Mouse (Mus musculus) hindbrain, postnatal 0 days (tissue): ENCODE measurements around the gene Cdh4. TPM values are rescaled to one million over a fixed set of nuclear protein-coding genes. Genes with fewer than 3 reads are reported as not detected.
A peak's percentile ranks its signal among the peaks of the same experiment; 100 is the strongest.

Experiments
- ATAC-seq: fragments of 200-750 bp; cut with Nextera tagmentation; 2 replicates; pipeline ENCODE4 v1.8.0; 2017; ENCODE audit warnings: mild to moderate bottlenecking, moderate TSS enrichment, moderate library complexity
- DNase-seq: peaks from one replicate; pipeline ENCODE4 v3.0.0-alpha.2; 2015; ENCODE audit warnings: low spot score
- H3K27ac ChIP-seq: fragments of 300-500 bp; sonication (generic); 2 replicates; pipeline ENCODE4 v1.5.1; 2014; ENCODE audit warnings: mild to moderate bottlenecking
- H3K27me3 ChIP-seq: fragments of 300-500 bp; sonication (generic); 2 replicates; pipeline ENCODE4 v1.6.1; 2014; ENCODE audit warnings: low read length, mixed read lengths; ENCODE audit not compliant: insufficient read depth
- H3K36me3 ChIP-seq: fragments of 300-500 bp; sonication (generic); 2 replicates; pipeline ENCODE4 v1.6.1; 2014; ENCODE audit warnings: low read length, mixed read lengths; ENCODE audit not compliant: insufficient read depth
- H3K4me1 ChIP-seq: fragments of 300-500 bp; sonication (generic); 2 replicates; pipeline ENCODE4 v1.6.1; 2014; ENCODE audit warnings: antibody characterized with exemption, low read length, mixed read lengths; ENCODE audit not compliant: insufficient read depth
- H3K4me2 ChIP-seq: fragments of 300-500 bp; sonication (generic); 2 replicates; pipeline ENCODE4 v1.6.1; 2014; ENCODE audit warnings: low read depth, mild to moderate bottlenecking, low read length, moderate library complexity, mixed read lengths
- H3K4me3 ChIP-seq: fragments of 300-500 bp; sonication (generic); 2 replicates; pipeline ENCODE4 v1.5.1; 2014; ENCODE audit warnings: low read length
- H3K9ac ChIP-seq: fragments of 300-500 bp; sonication (generic); replicated peaks from 2 replicates; pipeline ENCODE4 v1.6.1; 2014; ENCODE audit warnings: mild to moderate bottlenecking, low read length, moderate library complexity, mixed read lengths
- H3K9me3 ChIP-seq: fragments of 300-500 bp; sonication (generic); 2 replicates; pipeline ENCODE4 v1.6.1; 2016; ENCODE audit warnings: low read length, mixed read lengths
- CTCF ChIP-seq: IDR thresholded peaks from 2 replicates; pipeline ENCODE4 v1.5.1; 2016; ENCODE audit warnings: antibody characterized with exemption, control low read depth, low read depth
- WGBS: fragments of 180-500 bp; shearing (Covaris S2); extraction: QIAGEN DNeasy Blood & Tissue Kit; methylation state at CpG from one replicate; pipeline ENCODE4 v1.1.7; 2014; 5-methylcytosine and 5-hydroxymethylcytosine counted together
- polyA plus RNA-seq: library from polyadenylated mRNA; unstranded; fragments of >200 nt; fragmentation: Nextera tagmentation; extraction: Ambion mirVana; gene quantifications from 2 replicates; pipeline ENCODE4 v1.2.1, GENCODE M21; 2015
- total RNA-seq: library from RNA; depleted of rRNA; stranded (reverse); fragments of >200 nt; gene quantifications from 2 replicates; pipeline ENCODE4 v1.2.3, GENCODE M21; 2014

The Cdh4 gene
- total and polyA plus RNA-seq, 2 experiments from 2014 or later: 42.1 to 66.8 TPM

- Histone ChIP-seq H3K4me2 (0 out of 2 replicates have a peak overlapping the region, but pooled peaks have one; percentile 23), H3K36me3 (no peaks in the 10 kb centered on the region), H3K9me3 (no peaks in the 10 kb centered on the region), H3K4me1 (peaks cover 39% of the 10 kb centered on the region), H3K27me3 (no peaks in the 10 kb centered on the region), H3K9ac (no peak overlapping the region), H3K4me3 (no peak overlapping the region), H3K27ac (no peak overlapping the region)
- WGBS: 22% methylated on average over 16 of the region's 16 CpGs
- ATAC-seq (peak; percentile 43), DNase-seq (peak; percentile 62)
- TF ChIP-seq CTCF: peak; percentile 43
Measured at GRCm38 (mm10) chr2:179766664-179767526, 324.7 kb downstream of the Cdh4 start.

GRCm38 (mm10) chr2:179767527-179767849 is 325.3 kb downstream of the Cdh4 start:
- WGBS: 13% methylated on average over 9 of the region's 9 CpGs
- no peaks in the 10 kb centered on the region for H3K27me3 ChIP-seq
- no peak overlapping the region for H3K27ac ChIP-seq
- no peak for DNase-seq
- ATAC-seq: no peak
- TF ChIP-seq CTCF: no peak
- H3K9me3 ChIP-seq: no peaks in the 10 kb centered on the region
- H3K4me1 ChIP-seq: peaks cover 34% of the 10 kb centered on the region
- H3K4me2 ChIP-seq: 0 out of 2 replicates have a peak overlapping the region, but pooled peaks have one; percentile 23
- no peak overlapping the region for H3K4me3 ChIP-seq
- H3K9ac ChIP-seq: no peak overlapping the region
- H3K36me3 ChIP-seq: no peaks in the 10 kb centered on the region

- Histone ChIP-seq H3K27me3 (no peaks in the 10 kb centered on the region), H3K4me1 (peaks cover 32% of the 10 kb centered on the region), H3K4me2 (no peak overlapping the region), H3K9me3 (no peaks in the 10 kb centered on the region), H3K27ac (peak overlapping the region; percentile 8; the same call in 1 of the 2 replicates), H3K4me3 (no peak overlapping the region), H3K36me3 (no peaks in the 10 kb centered on the region), H3K9ac (no peak overlapping the region)
- WGBS: 40% methylated on average over 5 of the region's 5 CpGs
- peak; percentile 83 for DNase-seq
- TF ChIP-seq CTCF: no peak
- ATAC-seq: peak; percentile 32; the same call in 1 of the 2 replicates
Measured at GRCm38 (mm10) chr2:179769137-179769536, 326.9 kb downstream of the Cdh4 start.

- Histone ChIP-seq H3K4me1 (peaks cover 37% of the 10 kb centered on the region), H3K27me3 (no peaks in the 10 kb centered on the region), H3K4me2 (no peak overlapping the region), H3K9ac (no peak overlapping the region), H3K4me3 (no peak overlapping the region), H3K9me3 (no peaks in the 10 kb centered on the region), H3K27ac (no peak overlapping the region), H3K36me3 (no peaks in the 10 kb centered on the region)
- ATAC-seq: no peak
- 78% methylated on average over 8 of the region's 8 CpGs for WGBS
- no peak for TF ChIP-seq CTCF
- no peak for DNase-seq
Measured at GRCm38 (mm10) chr2:179769943-179770342, 327.7 kb downstream of the Cdh4 start.

GRCm38 (mm10) chr2:179774440-179775110 is 332.3 kb downstream of the Cdh4 start:
- no peak for DNase-seq
- H3K4me3 ChIP-seq: no peak overlapping the region
- H3K9ac ChIP-seq: no peak overlapping the region
- peak; percentile 54 for ATAC-seq
- TF ChIP-seq CTCF: no peak
- H3K36me3 ChIP-seq: no peaks in the 10 kb centered on the region
- no peaks in the 10 kb centered on the region for H3K27me3 ChIP-seq
- no peaks in the 10 kb centered on the region for H3K9me3 ChIP-seq
- 22% methylated on average over 13 of the region's 13 CpGs for WGBS
- H3K4me2 ChIP-seq: no peak overlapping the region
- no peak overlapping the region for H3K27ac ChIP-seq
- peaks cover 13% of the 10 kb centered on the region; the same call in 1 of the 2 replicates for H3K4me1 ChIP-seq

- no peak overlapping the region for H3K4me2 ChIP-seq
- H3K36me3 ChIP-seq: no peaks in the 10 kb centered on the region
- 0 out of 2 replicates have a peak, but pooled peaks cover 6% of the 10 kb centered on the region for H3K4me1 ChIP-seq
- H3K27ac ChIP-seq: no peak overlapping the region
- no peak overlapping the region for H3K4me3 ChIP-seq
- H3K9me3 ChIP-seq: no peaks in the 10 kb centered on the region
- H3K27me3 ChIP-seq: no peaks in the 10 kb centered on the region
- no peak for ATAC-seq
- 84% methylated on average over 10 of the region's 10 CpGs for WGBS
- TF ChIP-seq CTCF: no peak
- no peak overlapping the region for H3K9ac ChIP-seq
- DNase-seq: no peak
Measured at GRCm38 (mm10) chr2:179775999-179776705, 333.9 kb downstream of the Cdh4 start.
